7 mouse cellular contexts compared by ENCODE assay signal in the genomic region with DNA sequence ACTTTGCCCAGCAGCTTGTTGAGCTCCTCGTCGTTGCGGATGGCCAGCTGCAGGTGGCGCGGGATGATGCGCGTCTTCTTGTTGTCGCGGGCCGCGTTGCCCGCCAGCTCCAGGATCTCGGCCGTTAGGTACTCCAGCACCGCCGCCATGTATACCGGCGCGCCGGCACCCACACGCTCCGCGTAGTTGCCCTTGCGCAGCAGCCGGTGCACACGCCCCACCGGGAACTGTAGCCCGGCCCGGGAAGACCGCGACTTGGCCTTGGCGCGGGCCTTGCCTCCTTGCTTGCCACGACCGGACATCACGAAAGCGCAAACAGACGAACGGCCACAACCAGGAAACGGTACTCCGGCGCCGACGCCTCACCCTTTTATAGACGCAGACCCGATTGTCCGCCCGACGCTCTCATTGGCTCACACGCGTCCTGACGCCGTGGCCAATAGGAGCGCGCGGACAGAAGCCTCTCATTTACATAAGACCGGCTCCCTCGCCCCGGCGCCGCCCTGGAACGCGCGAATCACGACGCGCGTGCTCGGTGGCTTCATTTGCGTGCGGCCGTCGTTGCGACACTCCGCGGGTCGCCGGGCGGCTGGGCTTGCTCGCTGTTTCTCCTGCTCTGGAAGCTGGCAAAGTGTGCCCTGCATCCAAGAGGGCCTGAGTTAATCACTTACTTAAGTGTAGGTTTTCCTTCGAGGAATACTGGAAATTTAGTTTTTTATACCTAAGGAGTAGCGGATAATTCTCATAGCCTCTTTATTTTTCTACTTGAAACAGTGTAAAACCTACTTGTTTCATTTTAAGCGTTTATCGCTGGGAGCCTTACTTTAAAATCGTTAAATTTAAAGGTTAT. TPM values are rescaled to one million over a fixed set of nuclear protein-coding genes. Genes with fewer than 3 reads are reported as not detected.
DNase-seq lines count a peak whose midpoint lies in the region; ATAC-seq and TF ChIP-seq lines count a peak whose summit lies in the region.
"Not testable (repeated sequence)": the region's sequence is repeated elsewhere in the genome, so short reads cannot be mapped to it uniquely, and the experiment has no call there.

A gene (minus strand): TSS at position 328 of the 850 bp plus-strand sequence.

- H3K9ac ChIP-seq in embryonic facial prominence, embryonic 13.5 days, result peak within 1 kb of the TSS; percentile 65
- peak within 1 kb of the TSS; percentile 35; the same call in 1 of the 2 replicates for H3K9ac ChIP-seq in limb, embryonic 11.5 days (ENCODE audit: low read length)
- H3K9ac ChIP-seq in midbrain, embryonic 14.5 days (replicated peaks; ENCODE audit: low read length), result peak within 1 kb of the TSS; percentile 44

- peak; percentile 27 for TF ChIP-seq POLR2A in kidney, adult 2 months (IDR thresholded peaks at IDR 0.05; ENCODE audit: low read depth, low read length)

- H3K27me3 ChIP-seq in embryonic facial prominence, embryonic 13.5 days; kidney, adult 2 months (replicated peaks; ENCODE audit: control insufficient read depth, insufficient read depth, low read length); limb, embryonic 11.5 days (ENCODE audit: control insufficient read depth, insufficient read depth, low read length); midbrain, embryonic 14.5 days (ENCODE audit: control insufficient read depth, insufficient read depth, low read length): not testable (repeated sequence)

- H3K9me3 ChIP-seq in embryonic facial prominence, embryonic 13.5 days; limb, embryonic 11.5 days (ENCODE audit: control insufficient read depth, low read length); midbrain, embryonic 14.5 days (ENCODE audit: control insufficient read depth, low read length): not testable (repeated sequence)

- H3K4me3 ChIP-seq in embryonic facial prominence, embryonic 13.5 days, result peak within 1 kb of the TSS; percentile 36
- peak within 1 kb of the TSS; percentile 65 for H3K4me3 ChIP-seq in kidney, adult 2 months (ENCODE audit: insufficient read depth, low read depth, low read length)
- peak within 1 kb of the TSS; percentile 24; the same call in 1 of the 2 replicates for H3K4me3 ChIP-seq in limb, embryonic 11.5 days (ENCODE audit: low read depth, low read length)
- H3K4me3 ChIP-seq in midbrain, embryonic 14.5 days (replicated peaks; ENCODE audit: low read depth, low read length), result peak within 1 kb of the TSS; percentile 22

- not testable (repeated sequence) for H3K36me3 ChIP-seq in embryonic facial prominence, embryonic 13.5 days; kidney, adult 2 months (ENCODE audit: control insufficient read depth, insufficient read depth, low read length); limb, embryonic 11.5 days (ENCODE audit: control insufficient read depth, insufficient read depth, low read length); midbrain, embryonic 14.5 days (ENCODE audit: control insufficient read depth, insufficient read depth, low read length)

- peak within 1 kb of the TSS; percentile 92 for H3K27ac ChIP-seq in embryonic facial prominence, embryonic 13.5 days
- peak within 1 kb of the TSS; percentile 86 for H3K27ac ChIP-seq in kidney, adult 2 months (ENCODE audit: insufficient read depth, low read depth, low read length)
- peak within 1 kb of the TSS; percentile 79 for H3K27ac ChIP-seq in limb, embryonic 11.5 days (replicated peaks; ENCODE audit: low read depth, low read length)
- peak within 1 kb of the TSS; percentile 79 for H3K27ac ChIP-seq in midbrain, embryonic 14.5 days (replicated peaks; ENCODE audit: low read depth, low read length)

- peak; percentile 97 for DNase-seq in adrenal gland, adult 8-10 months
- DNase-seq in heart, adult 18-20 months, result peak; percentile 97 to 98
- DNase-seq in kidney, adult 2 months, result peak; percentile 99
- DNase-seq in limb, embryonic 11.5 days (ENCODE audit: low spot score), result peak; percentile 80
- peak; percentile 78 for DNase-seq in midbrain, embryonic 14.5 days
- peak; percentile 89 to 92 for DNase-seq in spleen, adult 18-20 months

- H3K4me2 ChIP-seq in embryonic facial prominence, embryonic 13.5 days, result peak within 1 kb of the TSS; percentile 54
- peak within 1 kb of the TSS; percentile 20; the same call in 1 of the 2 replicates for H3K4me2 ChIP-seq in limb, embryonic 11.5 days (ENCODE audit: low read depth, severe bottlenecking)
- H3K4me2 ChIP-seq in midbrain, embryonic 14.5 days (ENCODE audit: low read length), result peak within 1 kb of the TSS; percentile 56

- H3K4me1 ChIP-seq in embryonic facial prominence, embryonic 13.5 days, result peaks cover 47% of the 10 kb centered on the region
- peaks cover 10% of the 10 kb centered on the region; the same call in 1 of the 2 replicates for H3K4me1 ChIP-seq in kidney, adult 2 months (ENCODE audit: control insufficient read depth, insufficient read depth, low read length)
- peaks cover 19% of the 10 kb centered on the region; the same call in 1 of the 2 replicates for H3K4me1 ChIP-seq in limb, embryonic 11.5 days (ENCODE audit: control insufficient read depth, insufficient read depth, low read length)
- peaks cover 23% of the 10 kb centered on the region; the same call in 1 of the 2 replicates for H3K4me1 ChIP-seq in midbrain, embryonic 14.5 days (ENCODE audit: control insufficient read depth, insufficient read depth, low read length)

- ATAC-seq in embryonic facial prominence, embryonic 13.5 days (ENCODE audit: insufficient number of reproducible peaks, insufficient read depth, low FRiP score, low TSS enrichment, low read depth), result peak; percentile 85
- peak; percentile 81 for ATAC-seq in limb, embryonic 11.5 days (ENCODE audit: insufficient number of reproducible peaks, low FRiP score, low TSS enrichment, low read depth)
- peak; percentile 89 for ATAC-seq in midbrain, embryonic 14.5 days (ENCODE audit: low FRiP score, low TSS enrichment)

- TF ChIP-seq CTCF in kidney, adult 2 months (conservative IDR thresholded peaks at IDR 0.05; ENCODE audit: insufficient read depth, insufficient read length, low read depth, low read length), result not testable (repeated sequence)

- 3% methylated on average over 39 of the region's 85 CpGs for WGBS in embryonic facial prominence, embryonic 13.5 days
- WGBS in kidney, adult 2 months, result 2% methylated on average over 44 of the region's 85 CpGs
- WGBS in limb, embryonic 11.5 days, result 7% methylated on average over 17 of the region's 85 CpGs
- 4% methylated on average over 30 of the region's 85 CpGs for WGBS in midbrain, embryonic 14.5 days

RNA-seq across cellular contexts. Expression of the gene that starts here (rescaled TPM):
- 100 to 1,000 TPM; 483 to 517 (median 507) TPM for total RNA-seq in adrenal gland, adult 8-10 months (2022)
- polyA plus RNA-seq in embryonic facial prominence, embryonic 13.5 days (2015; fragmentation: Nextera tagmentation; extraction: Ambion mirVana), result 52.8 and 67.0 TPM in 2 replicates
- total RNA-seq in heart, adult 18-20 months (2021), result 100 to 1,000 TPM; 189 to 197 TPM
- polyA plus RNA-seq in kidney, adult 2 months (2012; rRNA removed), result 162 and 196 TPM in 2 replicates
- 28.8 and 40.7 TPM in 2 replicates for polyA plus RNA-seq in limb, embryonic 11.5 days (2014; fragmentation: Nextera tagmentation; extraction: Ambion mirVana)
- 55.4 and 76.9 TPM in 2 replicates for polyA plus RNA-seq in midbrain, embryonic 14.5 days (2014; fragmentation: Nextera tagmentation; extraction: Ambion mirVana)

Comparison
In these comparisons a context has a peak if more than half of its experiments do, and no peak if none do; other contexts are left out.
1. Peak in every context shown above with its lines: DNase-seq, ATAC-seq, H3K4me3 ChIP-seq and H3K27ac ChIP-seq.